Mouse (Mus musculus): ENCODE results near the gene Tln2. TPM values are rescaled to one million over a fixed set of nuclear protein-coding genes. Genes with fewer than 3 reads are reported as not detected.

Gene Tln2
- polyA plus RNA-seq, 1 experiment from 2014 or later, result 37.9 TPM

GRCm38 (mm10) chr9:67565801-67566258, 6.3 kb upstream of the Tln2 start:
- Histone ChIP-seq H3K27ac (ENCODE audit: low read depth, low read length) (no peak overlapping the region), H3K9ac (ENCODE audit: low read depth, low read length) (no peak overlapping the region), H3K9me3 (ENCODE audit: control insufficient read depth, low read length) (no peaks in the 10 kb centered on the region), H3K4me3 (ENCODE audit: low read length) (no peak overlapping the region), H3K4me2 (ENCODE audit: low read length) (no peak overlapping the region), H3K36me3 (ENCODE audit: control insufficient read depth, insufficient read depth, low read length) (no peaks in the 10 kb centered on the region), H3K4me1 (ENCODE audit: control insufficient read depth, insufficient read depth, low read depth, low read length) (no peaks in the 10 kb centered on the region), H3K27me3 (replicated peaks; ENCODE audit: control insufficient read depth, insufficient read depth, low read length) (no peaks in the 10 kb centered on the region)
- ATAC-seq, result no peak
- 79% methylated on average over 6 of the region's 6 CpGs for WGBS

- 82% methylated on average over 8 of the region's 8 CpGs for WGBS
- H3K4me2 ChIP-seq (ENCODE audit: low read length), result no peak overlapping the region
- H3K4me1 ChIP-seq (ENCODE audit: control insufficient read depth, insufficient read depth, low read depth, low read length), result no peaks in the 10 kb centered on the region
- H3K27me3 ChIP-seq (replicated peaks; ENCODE audit: control insufficient read depth, insufficient read depth, low read length), result no peaks in the 10 kb centered on the region
- ATAC-seq, result no peak
- no peaks in the 10 kb centered on the region for H3K36me3 ChIP-seq (ENCODE audit: control insufficient read depth, insufficient read depth, low read length)
- no peak overlapping the region for H3K9ac ChIP-seq (ENCODE audit: low read depth, low read length)
- H3K4me3 ChIP-seq (ENCODE audit: low read length), result no peak overlapping the region
- H3K27ac ChIP-seq (ENCODE audit: low read depth, low read length), result peak overlapping the region; percentile 18; the same call in 1 of the 2 replicates
- no peaks in the 10 kb centered on the region for H3K9me3 ChIP-seq (ENCODE audit: control insufficient read depth, low read length)
Observed at GRCm38 (mm10) chr9:67549811-67550501, 9.5 kb downstream of the Tln2 start.

- no peak overlapping the region; the same call in 1 of the 2 replicates for H3K27ac ChIP-seq (ENCODE audit: low read depth, low read length)
- H3K4me2 ChIP-seq (ENCODE audit: low read length), result no peak overlapping the region
- no peaks in the 10 kb centered on the region for H3K27me3 ChIP-seq (replicated peaks; ENCODE audit: control insufficient read depth, insufficient read depth, low read length)
- 21% methylated on average over 4 of the region's 4 CpGs for WGBS
- H3K9me3 ChIP-seq (ENCODE audit: control insufficient read depth, low read length), result no peaks in the 10 kb centered on the region
- ATAC-seq, result 0 out of 2 replicates have a peak, but pooled peaks have one; percentile 27
- H3K4me3 ChIP-seq (ENCODE audit: low read length), result no peak overlapping the region
- H3K4me1 ChIP-seq (ENCODE audit: control insufficient read depth, insufficient read depth, low read depth, low read length), result no peaks in the 10 kb centered on the region
- H3K36me3 ChIP-seq (ENCODE audit: control insufficient read depth, insufficient read depth, low read length), result no peaks in the 10 kb centered on the region
- no peak overlapping the region for H3K9ac ChIP-seq (ENCODE audit: low read depth, low read length)
Observed at GRCm38 (mm10) chr9:67549332-67549731, 10.2 kb downstream of the Tln2 start.

DNA sequence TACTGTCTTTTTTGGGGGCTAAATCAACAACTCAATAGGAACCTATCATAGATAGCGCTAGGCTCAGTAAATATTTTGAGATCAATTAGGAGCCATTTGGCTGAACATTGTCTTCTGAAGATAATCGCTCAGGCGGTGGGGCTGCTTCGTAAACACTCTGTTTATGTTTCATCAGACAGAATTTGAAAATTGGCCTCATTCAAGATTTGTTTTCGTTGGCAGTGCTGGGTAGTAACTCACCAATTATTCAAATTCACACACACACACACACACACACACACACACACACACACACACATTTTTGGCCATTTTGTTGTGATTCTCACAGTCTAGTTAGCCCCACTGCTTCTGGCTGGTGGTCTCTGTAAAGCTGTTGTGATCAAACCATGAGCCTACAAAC, 12.9 kb downstream of the Tln2 start:
- ATAC-seq, result no peak
- no peak overlapping the region for H3K27ac ChIP-seq (ENCODE audit: low read depth, low read length)
- no peaks in the 10 kb centered on the region for H3K4me1 ChIP-seq (ENCODE audit: control insufficient read depth, insufficient read depth, low read depth, low read length)
- no peak overlapping the region for H3K4me2 ChIP-seq (ENCODE audit: low read length)
- no peaks in the 10 kb centered on the region for H3K36me3 ChIP-seq (ENCODE audit: control insufficient read depth, insufficient read depth, low read length)
- H3K9me3 ChIP-seq (ENCODE audit: control insufficient read depth, low read length), result no peaks in the 10 kb centered on the region
- H3K9ac ChIP-seq (ENCODE audit: low read depth, low read length), result no peak overlapping the region
- H3K4me3 ChIP-seq (ENCODE audit: low read length), result no peak overlapping the region
- no peaks in the 10 kb centered on the region for H3K27me3 ChIP-seq (replicated peaks; ENCODE audit: control insufficient read depth, insufficient read depth, low read length)
- WGBS, result 87% methylated on average over 5 of the region's 5 CpGs

DNA sequence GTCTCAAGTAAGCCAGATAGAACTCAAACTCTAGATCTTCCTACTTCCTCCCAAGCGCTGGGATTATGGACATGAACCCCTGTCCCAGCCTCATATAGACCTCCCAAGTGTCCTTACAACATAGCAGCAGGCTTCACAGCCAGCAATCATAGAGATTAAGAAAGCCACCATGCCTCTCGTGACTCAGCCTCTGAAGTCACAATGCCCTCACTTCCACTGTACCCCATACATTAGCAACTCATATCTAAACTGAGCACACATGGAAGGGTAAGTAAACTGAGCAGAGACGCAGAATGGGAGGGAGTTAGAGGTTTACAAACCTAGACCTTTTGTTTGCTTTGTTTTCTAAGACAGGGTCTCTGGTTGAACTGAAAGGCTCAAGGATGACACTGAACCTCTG, 13.7 kb downstream of the Tln2 start:
- H3K27me3 ChIP-seq (replicated peaks; ENCODE audit: control insufficient read depth, insufficient read depth, low read length), result no peaks in the 10 kb centered on the region
- H3K4me2 ChIP-seq (ENCODE audit: low read length), result no peak overlapping the region
- WGBS, result 95% methylated on average over 3 of the region's 3 CpGs
- H3K36me3 ChIP-seq (ENCODE audit: control insufficient read depth, insufficient read depth, low read length), result no peaks in the 10 kb centered on the region
- no peak overlapping the region for H3K9ac ChIP-seq (ENCODE audit: low read depth, low read length)
- H3K4me1 ChIP-seq (ENCODE audit: control insufficient read depth, insufficient read depth, low read depth, low read length), result no peaks in the 10 kb centered on the region
- H3K4me3 ChIP-seq (ENCODE audit: low read length), result no peak overlapping the region
- no peak for ATAC-seq
- H3K27ac ChIP-seq (ENCODE audit: low read depth, low read length), result no peak overlapping the region
- no peaks in the 10 kb centered on the region for H3K9me3 ChIP-seq (ENCODE audit: control insufficient read depth, low read length)

DNA sequence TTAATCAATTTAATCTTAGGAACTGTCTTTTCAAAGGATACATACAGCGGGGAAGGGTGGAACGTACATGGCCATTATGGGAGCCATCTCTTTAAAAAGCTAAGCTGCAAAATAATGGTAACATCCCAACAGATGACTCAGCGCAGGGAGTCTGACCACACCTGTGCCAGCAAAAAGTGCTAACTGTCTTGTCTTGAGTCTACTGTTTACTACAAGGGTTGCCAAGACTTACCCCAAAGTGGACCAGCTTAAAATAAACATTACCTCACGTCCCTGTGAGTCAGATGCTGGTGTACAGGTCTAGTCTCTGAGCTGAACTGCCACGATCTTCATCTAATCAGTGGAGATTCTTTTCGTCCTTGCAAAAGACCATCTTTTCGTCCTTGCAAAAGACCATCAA, 14.7 kb downstream of the Tln2 start:
- Histone ChIP-seq H3K4me2 (ENCODE audit: low read length) (no peak overlapping the region), H3K36me3 (ENCODE audit: control insufficient read depth, insufficient read depth, low read length) (no peaks in the 10 kb centered on the region)

GRCm38 (mm10) chr9:67541948-67542347, 17.6 kb downstream of the Tln2 start:
- Histone ChIP-seq H3K36me3 (ENCODE audit: control insufficient read depth, insufficient read depth, low read length) (no peaks in the 10 kb centered on the region), H3K4me2 (ENCODE audit: low read length) (no peak overlapping the region), H3K4me3 (ENCODE audit: low read length) (no peak overlapping the region), H3K9me3 (ENCODE audit: control insufficient read depth, low read length) (no peaks in the 10 kb centered on the region), H3K4me1 (ENCODE audit: control insufficient read depth, insufficient read depth, low read depth, low read length) (no peaks in the 10 kb centered on the region; the same call in none of the 2 replicates), H3K9ac (ENCODE audit: low read depth, low read length) (no peak overlapping the region), H3K27ac (ENCODE audit: low read depth, low read length) (no peak overlapping the region), H3K27me3 (replicated peaks; ENCODE audit: control insufficient read depth, insufficient read depth, low read length) (no peaks in the 10 kb centered on the region)
- 65% methylated on average over 8 of the region's 8 CpGs for WGBS
- peak; percentile 56; the same call in 1 of the 2 replicates for ATAC-seq

More for the DNA sequence above, 14.7 kb downstream of the Tln2 start:
- Histone ChIP-seq H3K4me3 (ENCODE audit: low read length) (no peak overlapping the region), H3K9me3 (ENCODE audit: control insufficient read depth, low read length) (no peaks in the 10 kb centered on the region), H3K4me1 (ENCODE audit: control insufficient read depth, insufficient read depth, low read depth, low read length) (no peaks in the 10 kb centered on the region; the same call in none of the 2 replicates), H3K27me3 (replicated peaks; ENCODE audit: control insufficient read depth, insufficient read depth, low read length) (no peaks in the 10 kb centered on the region), H3K27ac (ENCODE audit: low read depth, low read length) (no peak overlapping the region), H3K9ac (ENCODE audit: low read depth, low read length) (no peak overlapping the region)
- 84% methylated on average over 7 of the region's 7 CpGs for WGBS
- ATAC-seq, result no peak

- no peak overlapping the region for H3K4me2 ChIP-seq (ENCODE audit: low read length)
- H3K9me3 ChIP-seq (ENCODE audit: control insufficient read depth, low read length), result no peaks in the 10 kb centered on the region
- H3K27ac ChIP-seq (ENCODE audit: low read depth, low read length), result no peak overlapping the region
- H3K4me3 ChIP-seq (ENCODE audit: low read length), result no peak overlapping the region
- no peaks in the 10 kb centered on the region; the same call in none of the 2 replicates for H3K4me1 ChIP-seq (ENCODE audit: control insufficient read depth, insufficient read depth, low read depth, low read length)
- H3K36me3 ChIP-seq (ENCODE audit: control insufficient read depth, insufficient read depth, low read length), result no peaks in the 10 kb centered on the region
- no peak for ATAC-seq
- H3K9ac ChIP-seq (ENCODE audit: low read depth, low read length), result no peak overlapping the region
- 59% methylated on average over 17 of the region's 17 CpGs for WGBS
- H3K27me3 ChIP-seq (replicated peaks; ENCODE audit: control insufficient read depth, insufficient read depth, low read length), result no peaks in the 10 kb centered on the region
Observed at GRCm38 (mm10) chr9:67539776-67540706, 19.5 kb downstream of the Tln2 start.

DNA sequence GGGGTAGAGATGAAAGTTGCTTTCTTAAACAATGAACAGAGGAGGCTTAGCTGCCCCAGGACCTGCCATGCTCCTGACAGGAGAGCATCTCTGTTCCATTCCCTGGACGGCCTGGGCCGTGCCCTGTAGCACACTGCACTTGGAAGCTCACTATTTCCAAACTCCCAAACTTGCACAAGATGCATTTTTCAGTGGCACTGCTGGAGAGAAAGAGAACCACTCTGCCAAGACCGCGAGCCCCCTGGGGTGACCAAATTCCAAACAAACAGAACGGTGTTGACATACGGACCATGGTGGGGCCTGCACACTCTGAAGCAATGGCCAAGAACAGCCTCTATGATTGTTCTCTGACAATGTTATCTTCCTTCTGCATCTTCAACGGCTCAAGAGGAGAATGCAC, 25.1 kb downstream of the Tln2 start:
- Histone ChIP-seq H3K9ac (ENCODE audit: low read depth, low read length) (no peak overlapping the region), H3K27ac (ENCODE audit: low read depth, low read length) (no peak overlapping the region), H3K9me3 (ENCODE audit: control insufficient read depth, low read length) (no peaks in the 10 kb centered on the region), H3K4me3 (ENCODE audit: low read length) (no peak overlapping the region), H3K4me1 (ENCODE audit: control insufficient read depth, insufficient read depth, low read depth, low read length) (no peaks in the 10 kb centered on the region; the same call in 1 of the 2 replicates), H3K27me3 (replicated peaks; ENCODE audit: control insufficient read depth, insufficient read depth, low read length) (no peaks in the 10 kb centered on the region), H3K4me2 (ENCODE audit: low read length) (no peak overlapping the region), H3K36me3 (ENCODE audit: control insufficient read depth, insufficient read depth, low read length) (no peaks in the 10 kb centered on the region)
- 63% methylated on average over 7 of the region's 7 CpGs for WGBS
- no peak for ATAC-seq
